Mouse (Mus musculus) kidney, postnatal 0 days (tissue): ENCODE data around the gene Fam69b. TPM values are rescaled to one million over a fixed set of nuclear protein-coding genes. Genes with fewer than 3 reads are reported as not detected.

Experiments used
- ATAC-seq: fragments of 200-750 bp; cut with Nextera tagmentation; replicated peaks from 2 replicates; pipeline ENCODE4 v1.8.0; 2017; ENCODE audit warnings: low read depth, moderate number of reproducible peaks, moderate TSS enrichment, moderate library complexity; ENCODE audit not compliant: low FRiP score
- DNase-seq: peaks from one replicate; pipeline ENCODE4 v3.0.0-alpha.2; 2016; ENCODE audit warnings: low spot score
- H3K27ac ChIP-seq: fragments of 300-500 bp; sonication (generic); 2 replicates; pipeline ENCODE4 v1.5.1; 2014; ENCODE audit warnings: mild to moderate bottlenecking
- H3K27me3 ChIP-seq: fragments of 300-500 bp; sonication (generic); 2 replicates; pipeline ENCODE4 v1.6.1; 2014; ENCODE audit warnings: low read length, mixed read lengths; ENCODE audit not compliant: insufficient read depth
- H3K36me3 ChIP-seq: fragments of 300-500 bp; sonication (generic); 2 replicates; pipeline ENCODE4 v1.6.1; 2014; ENCODE audit warnings: low read length, mixed read lengths; ENCODE audit not compliant: insufficient read depth
- H3K4me1 ChIP-seq: fragments of 300-500 bp; sonication (generic); replicated peaks from 2 replicates; pipeline ENCODE4 v1.6.1; 2014; ENCODE audit warnings: antibody characterized with exemption, low read length, mixed read lengths; ENCODE audit not compliant: insufficient read depth
- H3K4me2 ChIP-seq: fragments of 300-500 bp; sonication (generic); 2 replicates; pipeline ENCODE4 v1.6.1; 2014; ENCODE audit warnings: mild to moderate bottlenecking, low read length, moderate library complexity, mixed read lengths
- H3K4me3 ChIP-seq: fragments of 300-500 bp; sonication (generic); replicated peaks from 2 replicates; pipeline ENCODE4 v1.5.1; 2014; ENCODE audit warnings: low read depth, low read length
- H3K9ac ChIP-seq: fragments of 300-500 bp; sonication (generic); 2 replicates; pipeline ENCODE4 v1.6.1; 2014; ENCODE audit warnings: low read depth, low read length
- H3K9me3 ChIP-seq: fragments of 300-500 bp; sonication (generic); replicated peaks from 2 replicates; pipeline ENCODE4 v1.6.1; 2016; ENCODE audit warnings: low read length, inconsistent platforms, mixed read lengths
- CTCF ChIP-seq: IDR thresholded peaks from 2 replicates; pipeline ENCODE4 v1.5.1; 2016; ENCODE audit warnings: antibody characterized with exemption, low read depth, mild to moderate bottlenecking, moderate library complexity
- WGBS: fragments of 180-500 bp; shearing (Covaris S2); extraction: QIAGEN DNeasy Blood & Tissue Kit; methylation state at CpG from one replicate; pipeline ENCODE4 v1.1.7; 2014; 5-methylcytosine and 5-hydroxymethylcytosine counted together
- polyA plus RNA-seq: library from polyadenylated mRNA; unstranded; fragments of >200 nt; fragmentation: Nextera tagmentation; extraction: Ambion mirVana; gene quantifications from 2 replicates; pipeline ENCODE4 v1.2.1, GENCODE M21; 2015

The Fam69b gene
- polyA plus RNA-seq, 1 experiment from 2014 or later, result 29.5 TPM

GRCm38 (mm10) chr2:26628792-26629437 is 658 bp downstream of the Fam69b start:
- Histone ChIP-seq H3K4me2 (peak overlapping the region; percentile 80), H3K9ac (peak overlapping the region; percentile 71), H3K9me3 (no peaks in the 10 kb centered on the region), H3K27ac (peak overlapping the region; percentile 43; the same call in 1 of the 2 replicates), H3K4me3 (peak overlapping the region; percentile 62), H3K4me1 (peaks cover 15% of the 10 kb centered on the region), H3K27me3 (no peaks in the 10 kb centered on the region), H3K36me3 (no peaks in the 10 kb centered on the region)
- no peak for TF ChIP-seq CTCF
- 26% methylated on average over 5 of the region's 5 CpGs for WGBS
- ATAC-seq (peak; percentile 57), DNase-seq (no peak)

GRCm38 (mm10) chr2:26632541-26633395 is 4.5 kb downstream of the Fam69b start:
- ATAC-seq, result no peak
- 60% methylated on average over 16 of the region's 16 CpGs for WGBS
- Histone ChIP-seq H3K27me3 (no peaks in the 10 kb centered on the region), H3K9me3 (no peaks in the 10 kb centered on the region), H3K4me1 (peaks cover 12% of the 10 kb centered on the region), H3K27ac (no peak overlapping the region), H3K4me3 (no peak overlapping the region), H3K9ac (no peak overlapping the region), H3K36me3 (peaks cover 22% of the 10 kb centered on the region), H3K4me2 (no peak overlapping the region)
- no peak for TF ChIP-seq CTCF
- DNase-seq, result no peak

- no peak for DNase-seq
- no peak for ATAC-seq
- Histone ChIP-seq H3K27ac (no peak overlapping the region), H3K4me3 (no peak overlapping the region), H3K4me1 (peaks cover 9% of the 10 kb centered on the region), H3K9me3 (no peaks in the 10 kb centered on the region), H3K27me3 (no peaks in the 10 kb centered on the region), H3K9ac (no peak overlapping the region), H3K4me2 (no peak overlapping the region), H3K36me3 (peaks cover 22% of the 10 kb centered on the region)
- TF ChIP-seq CTCF, result no peak
- 67% methylated on average over 4 of the region's 4 CpGs for WGBS
Observed at GRCm38 (mm10) chr2:26633953-26634530, 5.8 kb downstream of the Fam69b start.

GRCm38 (mm10) chr2:26634629-26635488 is 6.6 kb downstream of the Fam69b start:
- Histone ChIP-seq H3K36me3 (peaks cover 22% of the 10 kb centered on the region), H3K4me3 (no peak overlapping the region), H3K9me3 (no peaks in the 10 kb centered on the region), H3K27ac (no peak overlapping the region), H3K9ac (no peak overlapping the region), H3K4me1 (peaks cover 8% of the 10 kb centered on the region; the same call in 1 of the 2 replicates), H3K27me3 (no peaks in the 10 kb centered on the region), H3K4me2 (no peak overlapping the region)
- DNase-seq (no peak), ATAC-seq (no peak)
- 56% methylated on average over 12 of the region's 12 CpGs for WGBS
- TF ChIP-seq CTCF, result no peak

GRCm38 (mm10) chr2:26635489-26636324 is 7.5 kb downstream of the Fam69b start:
- no peak overlapping the region for H3K9ac ChIP-seq

More at GRCm38 (mm10) chr2:26635489-26636324, 7.5 kb downstream of the Fam69b start:
- Histone ChIP-seq H3K9me3 (no peaks in the 10 kb centered on the region), H3K27ac (no peak overlapping the region), H3K4me1 (peaks cover 8% of the 10 kb centered on the region; the same call in 1 of the 2 replicates), H3K4me3 (no peak overlapping the region), H3K36me3 (peaks cover 22% of the 10 kb centered on the region), H3K4me2 (no peak overlapping the region), H3K27me3 (no peaks in the 10 kb centered on the region)
- no peak for TF ChIP-seq CTCF
- ATAC-seq (no peak), DNase-seq (no peak)
- 75% methylated on average over 21 of the region's 21 CpGs for WGBS
